Mouse (Mus musculus) limb, embryonic 13.5 days (tissue): Measurements from ENCODE around the gene Alkbh3. TPM values are rescaled to one million over a fixed set of nuclear protein-coding genes. Genes with fewer than 3 reads are reported as not detected.

Experiments
- ATAC-seq: fragments of 200-750 bp; cut with Nextera tagmentation; 2 replicates; pipeline ENCODE4 v1.8.0; 2017; ENCODE audit warnings: low read depth, moderate number of reproducible peaks, moderate TSS enrichment; ENCODE audit not compliant: low FRiP score
- H3K27ac ChIP-seq: fragments of 300-500 bp; sonication (generic); 2 replicates; pipeline ENCODE4 v1.5.1; 2015; ENCODE audit warnings: inconsistent platforms, mild to moderate bottlenecking, moderate library complexity
- H3K27me3 ChIP-seq: fragments of 300-500 bp; sonication (generic); 2 replicates; pipeline ENCODE4 v1.6.1; 2015; ENCODE audit warnings: mild to moderate bottlenecking, inconsistent platforms
- H3K36me3 ChIP-seq: fragments of 300-500 bp; sonication (generic); 2 replicates; pipeline ENCODE4 v1.6.1; 2015; ENCODE audit warnings: inconsistent platforms, mild to moderate bottlenecking, moderate library complexity
- H3K4me1 ChIP-seq: fragments of 300-500 bp; sonication (generic); 2 replicates; pipeline ENCODE4 v1.6.1; 2015; ENCODE audit warnings: inconsistent platforms
- H3K4me2 ChIP-seq: fragments of 300-500 bp; sonication (generic); replicated peaks from 2 replicates; pipeline ENCODE4 v1.6.1; 2015; ENCODE audit warnings: inconsistent platforms, mild to moderate bottlenecking, moderate library complexity
- H3K4me3 ChIP-seq: fragments of 300-500 bp; sonication (generic); 2 replicates; pipeline ENCODE4 v1.5.1; 2015; ENCODE audit warnings: moderate library complexity, mild to moderate bottlenecking, inconsistent platforms
- H3K9ac ChIP-seq: fragments of 300-500 bp; sonication (generic); 2 replicates; pipeline ENCODE4 v1.6.1; 2015; ENCODE audit warnings: mild to moderate bottlenecking, inconsistent platforms
- H3K9me3 ChIP-seq: fragments of 300-500 bp; sonication (generic); 2 replicates; pipeline ENCODE4 v1.6.1; 2016; ENCODE audit warnings: inconsistent platforms
- WGBS: fragments of 180-500 bp; shearing (Covaris S2); methylation state at CpG from one replicate; pipeline ENCODE4 v1.1.7; 2015; 5-methylcytosine and 5-hydroxymethylcytosine counted together
- polyA plus RNA-seq: library from polyadenylated mRNA; unstranded; fragments of >200 nt; fragmentation: Nextera tagmentation; extraction: Ambion mirVana; gene quantifications from 2 replicates; pipeline ENCODE4 v1.2.1, GENCODE M21; 2015

Gene Alkbh3
- polyA plus RNA-seq, result 72.3 and 76.9 TPM in 2 replicates

DNA sequence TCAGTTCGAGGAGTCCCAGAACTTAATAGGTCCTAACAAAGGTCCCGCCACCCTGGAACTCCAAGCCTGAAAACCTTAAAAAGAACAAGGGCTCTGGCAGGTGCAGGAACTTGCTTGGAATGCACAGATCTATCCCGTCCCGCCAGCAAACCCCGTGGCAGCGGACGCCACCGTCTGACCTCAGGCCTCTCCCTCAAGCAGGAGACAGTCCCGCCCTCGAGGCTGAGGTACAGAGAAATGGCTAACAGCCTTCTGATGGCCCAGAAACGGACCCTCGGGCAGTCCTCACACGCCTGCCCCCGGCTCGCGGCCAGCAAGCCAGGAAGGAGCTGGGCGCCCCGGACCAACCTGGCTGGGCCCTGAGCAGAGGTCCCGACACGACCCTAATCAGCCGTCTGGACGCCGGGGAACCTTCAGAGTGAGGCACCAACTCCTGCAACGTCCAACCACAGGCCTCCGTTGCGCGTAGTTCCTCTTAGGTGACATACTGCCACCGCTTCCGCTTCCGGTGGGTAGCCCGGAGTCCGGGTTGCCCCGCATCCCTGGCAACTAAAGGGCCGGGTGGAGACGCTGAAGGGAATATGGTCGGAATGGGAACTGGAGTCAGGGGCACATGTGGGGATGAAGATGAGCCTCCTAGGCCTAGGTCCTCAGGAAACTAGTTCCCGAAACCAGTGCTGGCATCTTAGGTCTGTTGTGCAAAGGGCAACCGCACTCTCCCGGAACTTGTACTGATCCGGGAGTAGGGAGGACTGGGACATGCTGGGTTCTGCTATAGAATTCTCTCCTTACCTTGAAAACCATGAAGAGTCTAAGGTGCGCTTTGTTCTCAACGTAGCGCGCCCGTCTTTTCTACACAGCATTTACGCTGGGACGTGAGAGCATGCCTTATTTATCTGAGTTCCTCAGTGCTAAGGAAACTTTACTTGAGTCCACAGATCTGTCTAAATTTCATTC is at the start of gene Alkbh3:
Gene Alkbh3 (minus strand): TSS at position 473 of the 957 bp plus-strand sequence.
- H3K27me3 ChIP-seq, result no peaks in the 10 kb centered on the region
- H3K4me1 ChIP-seq, result peaks cover 6% of the 10 kb centered on the region
- 6% methylated on average over 47 of the region's 47 CpGs for WGBS
- H3K4me3 ChIP-seq, result peak within 1 kb of the TSS; percentile 95
- peak within 1 kb of the TSS; percentile 91 for H3K9ac ChIP-seq
- ATAC-seq, result peak; percentile 100
- H3K36me3 ChIP-seq, result peaks cover 30% of the 10 kb centered on the region
- peak within 1 kb of the TSS; percentile 90 for H3K4me2 ChIP-seq
- no peak within 1 kb of the TSS for H3K27ac ChIP-seq
- H3K9me3 ChIP-seq, result no peaks in the 10 kb centered on the region

DNA sequence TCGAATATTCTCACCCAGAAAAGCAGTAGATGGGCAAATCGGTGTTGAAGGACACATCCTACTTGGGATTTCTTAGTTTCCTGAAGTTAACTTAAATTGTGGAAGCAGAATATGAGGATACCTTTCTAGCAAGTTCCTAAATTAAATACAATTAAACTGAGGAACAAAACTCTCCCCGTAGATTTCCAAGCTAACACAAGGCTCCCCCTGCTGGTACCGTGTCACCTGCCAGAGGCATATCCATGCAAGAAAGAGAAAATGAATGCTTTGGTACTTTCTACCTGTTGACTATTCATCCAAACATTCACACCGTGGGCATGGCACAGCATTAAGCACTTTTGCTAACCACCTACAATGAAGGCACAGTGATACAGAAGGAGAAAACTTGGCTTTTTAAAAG is 48.9 kb upstream of the Alkbh3 start:
- Histone ChIP-seq H3K27ac (no peak overlapping the region), H3K27me3 (no peaks in the 10 kb centered on the region), H3K4me3 (no peak overlapping the region), H3K9me3 (no peaks in the 10 kb centered on the region), H3K36me3 (no peaks in the 10 kb centered on the region), H3K9ac (no peak overlapping the region), H3K4me1 (no peaks in the 10 kb centered on the region), H3K4me2 (no peak overlapping the region)
- 77% methylated on average over 5 of the region's 5 CpGs for WGBS
- no peak for ATAC-seq

DNA sequence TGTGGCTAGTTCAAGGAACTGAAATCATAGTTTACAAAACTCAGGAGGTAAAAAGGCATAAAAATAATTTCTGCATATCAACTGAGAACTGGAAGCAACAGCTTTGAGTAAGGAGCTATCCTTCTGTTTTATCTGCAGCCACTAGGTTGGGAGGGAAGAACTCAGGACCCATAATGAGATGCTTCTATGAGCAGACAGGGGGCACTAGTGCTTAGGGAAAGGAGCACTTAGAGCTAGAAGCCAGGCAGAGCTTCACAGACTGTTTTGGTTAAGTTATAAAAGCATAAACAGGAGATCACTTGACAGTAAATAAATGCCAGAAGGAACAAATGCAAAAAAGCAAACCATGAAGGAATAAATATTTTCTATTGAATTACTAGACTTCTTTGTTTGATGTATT is 44.2 kb upstream of the Alkbh3 start:
- peaks cover 3% of the 10 kb centered on the region; the same call in 1 of the 2 replicates for H3K4me1 ChIP-seq
- no peaks in the 10 kb centered on the region for H3K27me3 ChIP-seq
- H3K4me2 ChIP-seq, result no peak overlapping the region
- no peak overlapping the region for H3K27ac ChIP-seq
- H3K4me3 ChIP-seq, result no peak overlapping the region
- no peak for ATAC-seq
- no peaks in the 10 kb centered on the region for H3K9me3 ChIP-seq
- no peak overlapping the region for H3K9ac ChIP-seq
- H3K36me3 ChIP-seq, result 0 out of 2 replicates have a peak, but pooled peaks cover 6% of the 10 kb centered on the region

DNA sequence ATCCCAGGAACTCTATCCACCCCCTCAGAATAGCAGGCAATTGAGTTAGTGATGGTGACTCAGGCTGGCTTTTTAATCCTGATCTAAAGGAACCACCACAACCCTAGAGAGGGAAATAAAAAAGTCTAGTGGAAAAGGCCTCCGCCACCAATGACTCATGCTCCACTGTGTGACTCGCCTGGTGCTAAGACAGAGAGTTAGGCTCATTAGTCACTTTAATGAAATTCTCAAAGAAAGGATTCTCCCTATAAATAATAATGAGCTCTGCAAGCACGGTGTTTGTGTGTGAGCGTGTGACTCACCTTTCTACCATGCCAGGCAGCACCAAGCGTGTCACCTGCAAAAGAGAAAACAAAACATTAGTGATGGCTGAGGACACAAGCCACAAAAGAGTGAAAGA is 41.3 kb upstream of the Alkbh3 start:
- WGBS, result 88% methylated on average over 5 of the region's 5 CpGs

DNA sequence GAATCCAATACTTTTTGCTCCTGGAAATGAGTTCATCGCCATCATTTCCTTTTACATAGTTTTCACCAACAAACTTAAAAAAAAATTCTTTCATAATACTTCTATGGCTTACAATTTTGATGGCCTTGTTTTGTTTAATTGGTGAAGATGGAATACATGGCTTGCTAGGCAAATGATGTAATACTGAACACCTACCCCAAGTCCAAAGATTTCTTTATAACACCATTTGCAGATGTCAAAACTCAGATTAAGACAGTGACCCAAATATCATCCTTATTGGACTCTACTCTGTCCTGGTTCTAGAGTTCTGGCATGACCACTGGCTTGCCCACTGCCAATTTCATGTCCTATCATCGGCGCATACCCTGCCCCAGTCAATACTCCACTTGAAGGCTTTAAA is 40.3 kb upstream of the Alkbh3 start:
- Histone ChIP-seq H3K9me3 (no peaks in the 10 kb centered on the region), H3K27ac (no peak overlapping the region), H3K4me1 (peaks cover 12% of the 10 kb centered on the region; the same call in 1 of the 2 replicates), H3K4me3 (no peak overlapping the region), H3K9ac (no peak overlapping the region), H3K4me2 (no peak overlapping the region), H3K27me3 (no peaks in the 10 kb centered on the region), H3K36me3 (0 out of 2 replicates have a peak, but pooled peaks cover 6% of the 10 kb centered on the region)
- ATAC-seq, result no peak
- 97% methylated on average over 3 of the region's 3 CpGs for WGBS

More for the DNA sequence above, 41.3 kb upstream of the Alkbh3 start:
- Histone ChIP-seq H3K4me2 (no peak overlapping the region), H3K4me1 (peaks cover 12% of the 10 kb centered on the region; the same call in 1 of the 2 replicates), H3K27ac (no peak overlapping the region), H3K36me3 (0 out of 2 replicates have a peak, but pooled peaks cover 6% of the 10 kb centered on the region), H3K9ac (no peak overlapping the region), H3K4me3 (no peak overlapping the region), H3K27me3 (no peaks in the 10 kb centered on the region), H3K9me3 (no peaks in the 10 kb centered on the region)
- ATAC-seq, result no peak

DNA sequence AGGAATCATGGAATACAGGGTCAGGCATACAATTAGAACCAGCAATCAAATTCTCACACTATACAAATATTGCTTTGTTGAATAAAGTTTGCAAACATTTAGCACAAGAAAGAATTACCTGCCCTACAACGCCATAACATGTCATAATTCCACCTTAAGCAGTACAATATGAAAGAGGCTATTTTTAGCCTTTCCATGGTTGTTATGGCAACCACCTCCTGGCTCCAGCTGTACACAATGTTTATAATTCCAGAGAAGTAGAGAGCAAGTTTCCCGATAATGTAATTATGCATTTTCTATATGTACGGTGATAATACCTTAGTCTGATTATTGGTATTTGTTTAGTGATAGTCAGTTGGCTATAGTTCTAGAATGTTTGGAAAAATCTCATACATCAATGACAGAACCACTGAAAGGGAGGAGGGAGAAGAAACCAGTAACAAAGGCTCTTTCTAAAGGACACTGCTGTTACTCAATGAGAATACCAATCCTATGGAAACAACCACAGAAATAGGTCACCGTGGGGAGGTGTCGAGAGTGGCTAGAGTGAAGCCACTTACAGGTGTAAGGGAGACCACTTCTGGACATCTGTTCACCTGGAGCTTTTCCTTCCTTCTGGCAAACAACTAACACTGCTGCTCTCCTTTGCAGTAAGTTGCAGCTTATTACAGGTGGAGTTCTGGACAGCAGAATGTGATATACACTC is 39.0 kb upstream of the Alkbh3 start:
- H3K4me3 ChIP-seq, result no peak overlapping the region
- WGBS, result 77% methylated on average over 5 of the region's 5 CpGs
- no peaks in the 10 kb centered on the region for H3K9me3 ChIP-seq
- H3K9ac ChIP-seq, result no peak overlapping the region
- no peaks in the 10 kb centered on the region for H3K27me3 ChIP-seq
- no peak for ATAC-seq
- H3K4me2 ChIP-seq, result no peak overlapping the region
- H3K4me1 ChIP-seq, result peaks cover 12% of the 10 kb centered on the region; the same call in 1 of the 2 replicates
- H3K36me3 ChIP-seq, result 0 out of 2 replicates have a peak, but pooled peaks cover 6% of the 10 kb centered on the region
- no peak overlapping the region for H3K27ac ChIP-seq

DNA sequence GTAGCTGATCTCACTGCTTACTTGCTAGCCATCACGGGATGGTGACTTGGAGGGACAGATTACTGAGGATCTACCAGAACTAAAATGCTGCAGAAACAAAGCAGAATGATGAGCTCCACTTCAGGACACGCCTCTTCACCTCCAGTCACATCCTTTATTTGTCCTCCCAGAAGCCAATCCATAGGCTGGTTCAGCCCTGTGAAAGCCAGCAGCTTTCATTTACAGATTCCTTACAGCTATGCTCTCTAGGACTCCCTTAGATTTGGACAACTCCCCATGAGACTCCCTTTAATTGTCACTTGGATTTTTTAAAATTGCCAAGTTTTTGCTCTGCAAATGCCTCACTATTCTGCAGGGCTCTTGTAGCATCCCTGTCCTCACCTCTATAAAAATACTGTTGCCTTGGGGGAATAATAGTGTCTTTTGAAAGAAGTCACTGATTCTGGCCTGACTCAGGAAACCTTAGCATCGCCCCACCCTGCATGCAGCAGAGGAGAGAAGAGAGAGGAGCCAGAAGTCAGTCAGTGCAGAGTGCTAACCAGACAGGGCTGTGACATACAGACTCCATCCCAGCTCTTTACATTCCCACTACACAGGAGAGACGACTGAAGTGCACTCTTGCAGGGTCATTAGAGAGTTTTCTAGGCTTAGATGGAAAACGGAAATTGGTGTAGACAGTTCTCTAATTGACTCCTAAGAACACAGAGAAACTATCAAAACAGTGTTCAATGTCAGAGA is 38.3 kb upstream of the Alkbh3 start:
- Histone ChIP-seq H3K36me3 (0 out of 2 replicates have a peak, but pooled peaks cover 6% of the 10 kb centered on the region), H3K4me1 (peaks cover 12% of the 10 kb centered on the region; the same call in 1 of the 2 replicates), H3K9ac (no peak overlapping the region), H3K4me3 (no peak overlapping the region), H3K27ac (no peak overlapping the region), H3K9me3 (no peaks in the 10 kb centered on the region), H3K4me2 (no peak overlapping the region), H3K27me3 (no peaks in the 10 kb centered on the region)
- ATAC-seq, result no peak
- 71% methylated on average over 5 of the region's 5 CpGs for WGBS

DNA sequence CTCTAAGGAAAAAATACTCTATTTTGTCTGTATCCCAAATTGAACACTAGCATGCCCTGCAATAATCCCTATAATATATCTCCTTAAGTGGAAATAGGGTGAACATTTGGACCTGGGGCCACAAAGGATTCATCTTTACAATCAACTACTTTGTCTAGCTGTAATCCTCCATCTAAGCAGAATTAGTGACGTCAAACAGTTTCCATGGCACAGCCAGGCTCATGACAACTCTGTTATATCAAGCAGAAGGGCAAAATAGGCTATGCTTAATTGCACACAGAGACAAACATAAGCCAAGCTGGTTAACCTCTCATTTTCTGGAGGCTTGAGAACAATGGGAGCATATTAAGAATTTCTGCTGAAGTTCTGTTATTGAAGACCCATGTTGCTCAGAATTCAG is 37.7 kb upstream of the Alkbh3 start:
- Histone ChIP-seq H3K4me3 (no peak overlapping the region), H3K27ac (no peak overlapping the region), H3K36me3 (0 out of 2 replicates have a peak, but pooled peaks cover 6% of the 10 kb centered on the region), H3K4me2 (no peak overlapping the region), H3K27me3 (no peaks in the 10 kb centered on the region), H3K9ac (no peak overlapping the region), H3K4me1 (peaks cover 12% of the 10 kb centered on the region; the same call in 1 of the 2 replicates), H3K9me3 (no peaks in the 10 kb centered on the region)
- ATAC-seq, result no peak
- 80% methylated on average over 1 of the region's 1 CpGs for WGBS

DNA sequence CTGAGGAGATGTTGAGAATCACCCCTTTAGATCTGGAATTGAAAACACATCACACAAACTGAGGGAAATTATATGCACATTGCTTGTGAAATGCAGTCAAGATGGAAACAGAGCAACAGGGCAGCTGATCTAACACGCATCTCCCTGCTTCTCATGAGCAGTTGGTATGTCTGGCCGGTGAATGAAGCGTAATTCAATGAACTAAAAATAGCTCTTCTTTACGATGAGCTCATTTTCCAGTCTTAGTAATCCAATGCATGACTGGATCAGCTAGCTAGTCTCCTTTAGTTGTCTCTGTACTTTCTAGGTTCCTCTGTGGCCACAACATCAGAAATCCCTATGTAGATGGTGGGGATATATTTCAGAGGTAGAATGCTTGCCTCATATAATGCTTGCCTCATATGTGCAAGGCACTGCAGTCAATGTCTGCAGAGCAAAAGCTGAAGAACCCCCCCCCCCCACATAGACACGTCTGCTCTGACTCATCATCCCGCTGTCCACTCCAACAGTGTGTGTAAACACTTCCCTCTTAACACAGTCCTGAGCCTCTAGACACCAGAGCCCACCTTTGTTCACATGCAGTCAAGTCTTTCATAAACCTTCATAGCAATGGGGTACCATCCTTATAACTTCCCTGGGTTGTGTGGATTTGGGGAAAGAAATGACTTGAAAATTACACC is 34.9 kb upstream of the Alkbh3 start:
- Histone ChIP-seq H3K4me2 (no peak overlapping the region), H3K36me3 (peaks cover 3% of the 10 kb centered on the region; the same call in 1 of the 2 replicates), H3K4me1 (peaks cover 12% of the 10 kb centered on the region; the same call in 1 of the 2 replicates), H3K4me3 (no peak overlapping the region), H3K27ac (no peak overlapping the region), H3K9me3 (no peaks in the 10 kb centered on the region), H3K9ac (no peak overlapping the region), H3K27me3 (no peaks in the 10 kb centered on the region)
- no peak for ATAC-seq
- 75% methylated on average over 6 of the region's 6 CpGs for WGBS

DNA sequence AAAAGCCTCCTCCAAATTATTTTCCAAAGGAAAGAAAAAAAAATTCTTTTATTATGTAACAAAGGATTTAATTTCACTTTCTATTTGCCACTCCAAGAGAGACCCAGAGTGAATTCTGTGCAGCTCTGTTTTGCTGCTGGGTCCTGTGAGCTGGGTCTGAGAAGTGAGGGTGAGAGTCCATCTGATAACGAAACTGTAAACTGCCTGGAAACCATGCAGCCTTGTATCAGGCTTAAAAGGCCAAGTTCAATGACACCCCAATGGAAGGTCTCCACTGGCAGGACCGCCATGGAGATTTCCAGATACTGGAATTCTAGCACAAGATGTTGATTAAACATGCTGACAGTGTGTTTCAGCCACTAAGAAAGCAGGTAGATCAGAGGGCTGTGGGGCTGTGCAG is 33.6 kb upstream of the Alkbh3 start:
- ATAC-seq, result no peak
- Histone ChIP-seq H3K4me1 (peaks cover 4% of the 10 kb centered on the region; the same call in 1 of the 2 replicates), H3K4me3 (no peak overlapping the region), H3K27ac (no peak overlapping the region), H3K9ac (no peak overlapping the region), H3K9me3 (no peaks in the 10 kb centered on the region), H3K36me3 (peaks cover 3% of the 10 kb centered on the region; the same call in 1 of the 2 replicates), H3K4me2 (no peak overlapping the region), H3K27me3 (no peaks in the 10 kb centered on the region)
- 92% methylated on average over 2 of the region's 2 CpGs for WGBS

DNA sequence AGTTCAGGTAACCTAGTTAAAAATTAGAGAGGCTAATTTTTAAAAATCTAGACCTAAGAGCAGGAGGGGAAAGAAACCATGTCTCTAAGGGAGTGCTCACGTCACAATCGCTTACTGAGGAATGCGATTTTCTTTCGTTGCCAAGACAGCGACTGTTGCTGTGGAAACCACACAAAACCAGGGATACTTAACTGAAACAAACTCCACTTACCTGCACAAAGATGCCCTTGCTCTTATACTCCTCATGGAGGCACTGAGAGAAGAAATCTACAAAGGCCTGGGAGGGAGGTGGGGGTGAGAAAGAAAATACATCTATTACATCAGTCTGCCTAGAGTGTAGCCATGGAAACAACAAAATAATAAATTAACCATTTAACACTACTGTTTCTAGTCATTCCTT is 33.1 kb upstream of the Alkbh3 start:
- Histone ChIP-seq H3K27ac (no peak overlapping the region), H3K4me1 (0 out of 2 replicates have a peak, but pooled peaks cover 3% of the 10 kb centered on the region), H3K4me2 (no peak overlapping the region), H3K36me3 (peaks cover 3% of the 10 kb centered on the region; the same call in 1 of the 2 replicates), H3K4me3 (no peak overlapping the region), H3K9ac (no peak overlapping the region), H3K27me3 (no peaks in the 10 kb centered on the region), H3K9me3 (no peaks in the 10 kb centered on the region)
- 75% methylated on average over 5 of the region's 5 CpGs for WGBS
- ATAC-seq, result no peak
